Mouse (Mus musculus) spleen, adult 2 months (tissue): Measurements from ENCODE around the gene Dido1. TPM values are rescaled to one million over a fixed set of nuclear protein-coding genes. Genes with fewer than 3 reads are reported as not detected.

Experiments
- DNase-seq, 2 experiments: peaks; one replicate each; pipeline versions ENCODE4 v3.0.0 to v3.0.0-alpha.2; 2012 to 2021; ENCODE audit warnings: low spot score in 2 of 2, low read depth in 1 of 2
- H3K27ac ChIP-seq: fragments of 200-500 bp; 2 replicates; pipeline ENCODE4 v1.5.1; 2012; ENCODE audit warnings: low read length, inconsistent platforms; ENCODE audit not compliant: insufficient read depth
- H3K27me3 ChIP-seq: fragments of 200-500 bp; 2 replicates; pipeline ENCODE4 v1.6.1; 2012; ENCODE audit warnings: mild to moderate bottlenecking, moderate library complexity, low read length, inconsistent platforms; ENCODE audit not compliant: control insufficient read depth, insufficient read depth
- H3K36me3 ChIP-seq: fragments of 200-500 bp; 2 replicates; pipeline ENCODE4 v1.6.1; 2012; ENCODE audit warnings: mild to moderate bottlenecking, low read length, inconsistent platforms; ENCODE audit not compliant: control insufficient read depth, insufficient read depth
- H3K4me1 ChIP-seq: fragments of 200-500 bp; 2 replicates; pipeline ENCODE4 v1.6.1; 2011; ENCODE audit warnings: inconsistent platforms; ENCODE audit not compliant: control insufficient read depth, insufficient read depth, insufficient read length
- H3K4me3 ChIP-seq: fragments of 200-500 bp; 2 replicates; pipeline ENCODE4 v1.5.1; 2011; ENCODE audit warnings: mild to moderate bottlenecking, inconsistent platforms; ENCODE audit not compliant: insufficient read depth, insufficient read length; ENCODE audit errors: extremely low read depth
- CTCF ChIP-seq: fragments of 200-500 bp; IDR thresholded peaks from 2 replicates; pipeline ENCODE4 v1.5.1; 2011; ENCODE audit warnings: mild to moderate bottlenecking, inconsistent platforms; ENCODE audit not compliant: insufficient read depth, insufficient read length, insufficient replicate concordance; ENCODE audit errors: extremely low read depth
- POLR2A ChIP-seq: fragments of 200-500 bp; IDR thresholded peaks from 2 replicates; pipeline ENCODE4 v1.6.1; 2011; ENCODE audit warnings: low read depth, low read length, inconsistent platforms
- WGBS: fragments of 180-500 bp; shearing (Covaris S2); methylation state at CpG from one replicate; pipeline ENCODE4 v1.1.7; 2018; 5-methylcytosine and 5-hydroxymethylcytosine counted together
- polyA plus RNA-seq: library from polyadenylated mRNA; depleted of rRNA; stranded (reverse); fragments of >200 nt; gene quantifications from 2 replicates; pipeline ENCODE4 v1.2.3, GENCODE M21; 2012

Gene Dido1
- polyA plus RNA-seq, 1 experiment = 12.5 TPM

- Histone ChIP-seq H3K27ac (no peak overlapping the region), H3K27me3 (no peaks in the 10 kb centered on the region), H3K4me1 (no peaks in the 10 kb centered on the region), H3K36me3 (no peaks in the 10 kb centered on the region), H3K4me3 (no peak overlapping the region)
- DNase-seq = peak; percentile 67 to 85
- TF ChIP-seq POLR2A = no peak
- TF ChIP-seq CTCF = peak; percentile 100
- WGBS = 32% methylated on average over 17 of the region's 17 CpGs
Measured at GRCm38 (mm10) chr2:180745248-180745927, 35.6 kb upstream of the Dido1 start.

GRCm38 (mm10) chr2:180743321-180743720 lies 33.5 kb upstream of the Dido1 start:
- Histone ChIP-seq H3K27ac (no peak overlapping the region), H3K36me3 (no peaks in the 10 kb centered on the region), H3K4me3 (no peak overlapping the region), H3K27me3 (no peaks in the 10 kb centered on the region), H3K4me1 (no peaks in the 10 kb centered on the region)
- WGBS = 89% methylated on average over 2 of the region's 2 CpGs
- TF ChIP-seq CTCF (no peak), POLR2A (no peak)
- DNase-seq = no peak

DNA sequence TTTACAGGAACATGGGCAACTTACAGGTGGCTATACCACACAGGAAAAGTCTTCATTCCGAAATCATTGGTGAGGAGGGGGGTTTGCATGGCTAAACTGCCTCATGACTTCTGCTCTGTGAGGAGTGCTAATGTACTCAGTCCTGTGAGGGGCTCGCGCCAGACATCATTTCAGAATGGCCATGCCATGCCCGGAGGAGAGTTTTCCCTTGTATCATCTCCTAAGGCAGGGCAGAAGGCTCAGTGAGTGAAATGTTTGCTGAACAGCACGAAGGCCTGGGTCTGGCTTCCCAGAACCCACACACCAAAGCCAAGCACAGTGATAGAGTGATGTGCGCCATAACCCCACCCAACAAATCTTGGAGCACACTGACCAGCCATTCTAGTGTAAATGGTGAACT lies 33.0 kb upstream of the Dido1 start:
- 85% methylated on average over 6 of the region's 6 CpGs for WGBS
- H3K27me3 ChIP-seq = no peaks in the 10 kb centered on the region
- TF ChIP-seq POLR2A = no peak
- no peak for TF ChIP-seq CTCF
- no peak overlapping the region for H3K27ac ChIP-seq
- no peak for DNase-seq
- no peaks in the 10 kb centered on the region for H3K4me1 ChIP-seq
- H3K4me3 ChIP-seq = no peak overlapping the region
- H3K36me3 ChIP-seq = peaks cover 1% of the 10 kb centered on the region; the same call in 1 of the 2 replicates

DNA sequence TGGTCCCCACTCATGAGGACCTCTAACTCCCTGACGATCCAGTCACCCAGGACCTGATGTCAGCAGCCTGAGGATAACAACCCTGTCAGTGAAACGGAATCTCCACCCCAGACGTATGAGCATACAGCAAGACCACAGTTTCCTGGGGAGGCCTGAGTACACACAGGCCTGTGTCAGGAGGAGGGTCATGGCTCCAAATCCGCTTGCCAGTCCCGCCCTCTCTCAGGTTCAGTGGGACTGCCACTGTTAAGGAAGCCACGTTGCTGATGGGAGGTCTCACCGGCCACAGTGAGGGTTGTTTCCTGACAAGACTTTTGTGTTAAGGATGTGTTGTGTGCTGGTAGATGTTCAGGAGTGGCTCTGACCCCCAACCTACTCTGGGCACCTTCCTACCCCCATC lies 31.6 kb upstream of the Dido1 start:
- no peak for DNase-seq
- Histone ChIP-seq H3K27me3 (no peaks in the 10 kb centered on the region), H3K4me1 (no peaks in the 10 kb centered on the region), H3K27ac (no peak overlapping the region), H3K36me3 (peaks cover 1% of the 10 kb centered on the region; the same call in 1 of the 2 replicates), H3K4me3 (no peak overlapping the region)
- 66% methylated on average over 7 of the region's 7 CpGs for WGBS
- no peak for TF ChIP-seq POLR2A
- no peak for TF ChIP-seq CTCF

DNA sequence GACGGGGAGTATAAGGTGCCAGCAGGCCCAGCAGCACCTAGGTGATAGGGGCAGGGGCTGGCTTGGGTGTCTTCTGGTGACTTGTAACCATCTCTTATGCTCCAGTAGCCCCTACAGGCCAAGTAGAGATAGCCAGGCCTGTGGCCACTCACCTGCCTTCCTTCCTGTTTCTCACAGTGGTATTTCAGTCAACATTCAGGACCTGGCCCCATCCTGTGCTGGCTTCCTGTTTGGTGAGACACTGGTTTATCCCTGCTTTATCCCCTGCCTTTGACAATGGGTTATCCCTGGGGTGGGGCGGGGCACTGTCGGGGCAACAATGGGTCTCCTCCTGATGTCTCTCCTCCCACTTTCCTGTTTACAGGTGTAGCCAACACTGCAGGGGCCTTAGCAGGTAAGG lies 30.6 kb upstream of the Dido1 start:
- Histone ChIP-seq H3K4me3 (no peak overlapping the region), H3K36me3 (peaks cover 1% of the 10 kb centered on the region; the same call in 1 of the 2 replicates), H3K27me3 (no peaks in the 10 kb centered on the region), H3K27ac (no peak overlapping the region), H3K4me1 (no peaks in the 10 kb centered on the region)
- DNase-seq = no peak
- TF ChIP-seq CTCF = no peak
- TF ChIP-seq POLR2A = no peak
- WGBS = 68% methylated on average over 3 of the region's 3 CpGs

DNA sequence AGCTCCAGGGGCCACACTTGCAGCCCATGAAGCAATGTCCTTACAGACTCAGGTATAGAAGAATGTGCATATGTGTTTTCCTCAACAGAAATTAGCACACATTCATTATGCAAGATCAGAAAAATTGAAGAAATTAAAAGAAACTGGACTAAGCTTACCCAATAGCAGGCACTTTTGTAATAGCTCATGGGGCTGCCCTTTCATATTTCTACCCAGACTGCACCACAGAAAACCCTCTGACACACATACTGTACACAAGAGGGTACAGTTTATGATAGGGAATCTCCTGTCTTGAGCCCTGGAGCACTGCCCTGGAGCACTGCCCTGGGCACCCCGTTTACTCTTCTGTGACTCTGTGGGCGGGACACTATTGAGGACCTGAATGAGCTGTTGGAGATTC lies 28.2 kb upstream of the Dido1 start:
- H3K4me1 ChIP-seq = no peaks in the 10 kb centered on the region
- no peak overlapping the region for H3K27ac ChIP-seq
- H3K36me3 ChIP-seq = peaks cover 1% of the 10 kb centered on the region; the same call in 1 of the 2 replicates
- H3K27me3 ChIP-seq = no peaks in the 10 kb centered on the region
- no peak for TF ChIP-seq CTCF
- TF ChIP-seq POLR2A = no peak
- H3K4me3 ChIP-seq = no peak overlapping the region
- WGBS = 85% methylated on average over 2 of the region's 2 CpGs
- DNase-seq = no peak

GRCm38 (mm10) chr2:180735232-180735631 lies 25.4 kb upstream of the Dido1 start:
- Histone ChIP-seq H3K36me3 (peaks cover 1% of the 10 kb centered on the region; the same call in 1 of the 2 replicates), H3K4me3 (no peak overlapping the region), H3K27me3 (no peaks in the 10 kb centered on the region), H3K27ac (no peak overlapping the region), H3K4me1 (peaks cover 3% of the 10 kb centered on the region; the same call in 1 of the 2 replicates)
- DNase-seq = no peak
- WGBS = 82% methylated on average over 7 of the region's 7 CpGs
- TF ChIP-seq CTCF (no peak), POLR2A (no peak)
